34 mouse cellular contexts compared by ENCODE assay signal in genomic region chr10:93574966-93575365, GRCm38 (mm10). TPM values are rescaled to one million over a fixed set of nuclear protein-coding genes. Genes with fewer than 3 reads are reported as not detected.
"Had no signal": no experiment of that assay in that cellular context is flagged by ENCODE, and none has a peak within 500 bp of the region (broad histone marks: within the 10 kb centered on the region; RNA-seq: fewer than 3 reads in every experiment).

No protein-coding gene starts in this region.

- H3K27ac ChIP-seq: heart, embryonic 13.5 days; heart, embryonic 15.5 days; hindbrain, embryonic 10.5 days; hindbrain, embryonic 12.5 days; hindbrain, embryonic 13.5 days; hindbrain, embryonic 14.5 days; hindbrain, embryonic 15.5 days; hindbrain, postnatal 0 days; intestine, embryonic 15.5 days; kidney, embryonic 15.5 days; kidney, postnatal 0 days; layer of hippocampus, adult 2 months had no signal

- H3K4me2 ChIP-seq: heart, embryonic 11.5 days; heart, embryonic 12.5 days; heart, embryonic 13.5 days; heart, embryonic 15.5 days; hindbrain, embryonic 12.5 days; hindbrain, embryonic 13.5 days; hindbrain, embryonic 14.5 days; hindbrain, embryonic 15.5 days; intestine, embryonic 15.5 days; kidney, embryonic 15.5 days had no signal

- ATAC-seq: hindbrain, embryonic 16.5 days; hindbrain, postnatal 0 days; inflammation-experienced regulatory T-cells, adult 6 months; intestine, embryonic 15.5 days; intestine, embryonic 16.5 days; intestine, postnatal 0 days had no signal

- H3K36me3 ChIP-seq: heart, embryonic 13.5 days; heart, embryonic 15.5 days; hindbrain, embryonic 12.5 days; hindbrain, embryonic 15.5 days; intestine, embryonic 15.5 days had no signal

- H3K9ac ChIP-seq: heart, embryonic 12.5 days; heart, embryonic 13.5 days; heart, embryonic 15.5 days; hindbrain, embryonic 12.5 days; hindbrain, embryonic 13.5 days; hindbrain, embryonic 14.5 days; hindbrain, embryonic 15.5 days; intestine, embryonic 15.5 days; kidney, embryonic 15.5 days had no signal

- H3K4me1 ChIP-seq: heart, embryonic 12.5 days; heart, embryonic 15.5 days; hindbrain, embryonic 10.5 days; hindbrain, embryonic 12.5 days; hindbrain, embryonic 13.5 days; hindbrain, embryonic 15.5 days; intestine, embryonic 15.5 days; kidney, embryonic 15.5 days had no signal

- DNase-seq: heart, postnatal 10 days; heart, postnatal 14 days; heart, postnatal 36 days; heart, postnatal 4 days; kidney, adult 11 months; kidney, adult 18-20 months; kidney, adult 8-10 months; kidney, postnatal 10 days; kidney, postnatal 14 days; kidney, postnatal 25 days; kidney, postnatal 4 days; layer of hippocampus, adult 9-11 months; layer of hippocampus, postnatal 36 days had no signal

- H3K27me3 ChIP-seq: heart, embryonic 12.5 days; heart, embryonic 13.5 days; heart, embryonic 15.5 days; hindbrain, embryonic 12.5 days; hindbrain, embryonic 13.5 days; hindbrain, embryonic 15.5 days; intestine, embryonic 15.5 days; kidney, embryonic 15.5 days had no signal

- H3K4me3 ChIP-seq: heart, embryonic 12.5 days; heart, embryonic 13.5 days; heart, embryonic 15.5 days; hindbrain, embryonic 10.5 days; hindbrain, embryonic 12.5 days; hindbrain, embryonic 13.5 days; hindbrain, embryonic 15.5 days; intestine, embryonic 15.5 days; kidney, embryonic 15.5 days; layer of hippocampus, adult 2 months had no signal

- H3K9me3 ChIP-seq: heart, embryonic 12.5 days; heart, embryonic 13.5 days; heart, embryonic 15.5 days; hindbrain, embryonic 10.5 days; hindbrain, embryonic 12.5 days; hindbrain, embryonic 13.5 days; hindbrain, embryonic 15.5 days; intestine, embryonic 15.5 days; kidney, embryonic 15.5 days had no signal

RNA-seq across cellular contexts. Expression of gene Ccdc38, which starts 34.5 kb away (rescaled TPM):
- polyA plus RNA-seq: kidney, adult 2 months; large intestine, adult 2 months had no signal

RNA-seq across cellular contexts. Expression of gene Amdhd1, which starts 35.1 kb away (rescaled TPM):
- polyA plus RNA-seq: hindbrain, embryonic 11.5 days; intestine, postnatal 0 days had no signal
